Mouse (Mus musculus) liver, embryonic 14.5 days (tissue): ENCODE data around the gene Pnldc1.

Experiments used
- CTCF ChIP-seq: IDR thresholded peaks from 2 replicates; pipeline ENCODE4 v1.5.1; 2016; ENCODE audit warnings: antibody characterized with exemption, low read depth, control low read depth
- EP300 ChIP-seq: IDR thresholded peaks from 2 replicates; pipeline ENCODE4 v1.6.1; 2016; ENCODE audit warnings: antibody characterized with exemption, low read depth

- TF ChIP-seq CTCF: no peak
- no peak for TF ChIP-seq EP300
Measured at GRCm38 (mm10) chr17:12938077-12938476, 28.0 kb upstream of the Pnldc1 start.
